Mouse (Mus musculus) gastrocnemius, adult 8-10 months (tissue): Measurements from ENCODE around the gene Adgrg5. TPM values are rescaled to one million over a fixed set of nuclear protein-coding genes. Genes with fewer than 3 reads are reported as not detected.

ENCODE experiments used
- DNase-seq, 2 experiments: peaks; one replicate each; pipeline ENCODE4 v3.0.0; 2022; ENCODE audit warnings: low spot score in 2 of 2
- total RNA-seq, 4 experiments: library from RNA; stranded (reverse); gene quantifications; 2 replicates each; pipeline ENCODE4 v1.2.4; 2022

Adgrg5 gene
- total RNA-seq, 4 experiments from 2014 or later = 0.09 TPM; not detected in 3

DNA sequence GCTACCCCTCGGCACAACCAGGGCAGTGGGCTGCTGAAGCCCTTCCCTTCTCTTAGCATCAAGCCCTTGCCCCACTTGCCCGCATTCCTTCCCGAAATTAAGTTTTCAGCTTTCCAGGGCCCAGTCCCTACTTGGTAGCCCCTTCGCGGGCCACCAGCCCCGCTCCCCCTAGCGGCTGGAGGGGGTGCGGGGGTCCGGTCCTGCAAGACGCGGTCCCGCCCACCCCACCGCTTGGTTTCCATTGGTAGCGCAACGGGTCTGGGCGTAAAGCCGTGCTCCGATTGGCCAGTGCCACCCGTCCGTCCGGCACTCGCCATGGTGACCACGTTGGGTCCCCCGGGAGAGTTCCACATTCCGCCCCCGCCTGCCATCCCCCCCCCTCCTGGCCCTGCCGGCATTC, 6.1 kb upstream of the Adgrg5 start:
- DNase-seq = peak; percentile 91 to 95

DNA sequence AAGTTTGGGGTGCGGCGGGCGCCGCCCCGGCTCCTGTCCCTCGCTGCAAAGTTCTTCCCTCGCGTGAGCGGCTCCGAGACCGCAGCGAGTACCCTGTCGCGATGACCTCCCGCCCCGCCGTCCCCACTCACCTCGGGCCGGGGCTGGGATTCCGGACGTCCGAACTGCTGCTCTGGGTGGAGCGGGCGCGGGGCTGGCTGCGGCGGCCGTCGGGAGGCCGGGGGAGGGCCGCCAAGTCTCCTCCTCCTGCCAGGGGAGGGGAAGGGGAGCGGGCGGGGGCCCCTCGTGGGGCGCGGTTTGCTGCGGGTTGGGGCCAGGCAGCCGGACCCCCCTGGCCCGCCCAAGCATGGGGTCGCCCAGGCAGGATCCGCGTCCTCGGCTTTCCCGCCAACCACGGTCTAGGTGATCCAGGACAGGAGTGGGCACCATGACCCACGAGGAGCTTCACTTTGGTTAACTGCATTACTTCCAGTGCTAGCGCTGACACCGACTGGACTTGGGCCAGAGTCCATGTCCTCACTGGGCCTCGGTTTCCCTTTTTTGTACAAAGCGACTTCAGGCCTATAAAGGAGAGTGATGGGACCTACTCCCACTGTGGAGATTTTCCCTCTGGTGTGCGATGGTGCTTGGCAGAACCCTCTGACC, 5.5 kb upstream of the Adgrg5 start, which contains the start of gene Ccdc102a:
Gene Ccdc102a, minus strand, starts transcription at position 248 of the 645 bp plus-strand sequence.
- DNase-seq = peak in 1 of 2 experiments; percentile 57

DNA sequence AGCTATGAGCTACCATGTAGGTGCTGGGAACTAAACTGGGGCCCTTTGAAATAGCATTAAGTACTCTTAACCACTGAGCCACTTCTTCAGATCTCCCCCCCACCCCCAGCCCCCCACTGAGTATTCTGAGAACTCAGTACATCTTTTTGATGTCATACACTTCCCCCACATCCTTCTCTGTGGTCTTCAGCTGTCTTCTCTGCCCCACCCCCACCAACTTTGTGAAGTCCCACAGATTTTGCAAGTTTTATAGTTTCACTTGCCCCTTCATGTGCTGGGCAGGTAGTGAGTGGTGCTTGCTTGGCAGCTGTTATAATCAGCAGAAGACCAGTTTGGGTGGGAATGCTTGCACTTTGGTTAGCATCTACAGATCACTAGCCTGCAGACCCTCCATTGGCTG, 4.2 kb upstream of the Adgrg5 start:
- DNase-seq = no peak

DNA sequence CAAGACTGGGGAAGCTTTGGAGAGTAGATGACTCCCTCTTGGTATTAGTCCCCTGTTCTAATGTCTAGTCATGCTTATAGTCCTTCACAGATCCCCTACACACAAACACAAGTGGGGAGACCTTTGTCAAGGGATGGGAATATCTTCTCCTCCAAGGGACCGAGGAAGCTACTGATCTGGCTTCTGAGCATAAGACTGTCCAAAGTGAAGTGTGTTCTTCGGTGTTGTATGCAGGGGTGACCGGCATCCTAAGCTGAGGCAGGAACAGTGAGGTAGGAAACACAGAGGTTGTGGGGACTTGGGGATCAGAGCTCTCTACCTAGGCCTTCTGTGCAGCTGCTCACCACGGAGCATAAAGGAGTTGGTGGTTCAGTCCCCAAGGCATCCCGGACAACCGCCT, 1.3 kb upstream of the Adgrg5 start:
- DNase-seq = no peak

DNA sequence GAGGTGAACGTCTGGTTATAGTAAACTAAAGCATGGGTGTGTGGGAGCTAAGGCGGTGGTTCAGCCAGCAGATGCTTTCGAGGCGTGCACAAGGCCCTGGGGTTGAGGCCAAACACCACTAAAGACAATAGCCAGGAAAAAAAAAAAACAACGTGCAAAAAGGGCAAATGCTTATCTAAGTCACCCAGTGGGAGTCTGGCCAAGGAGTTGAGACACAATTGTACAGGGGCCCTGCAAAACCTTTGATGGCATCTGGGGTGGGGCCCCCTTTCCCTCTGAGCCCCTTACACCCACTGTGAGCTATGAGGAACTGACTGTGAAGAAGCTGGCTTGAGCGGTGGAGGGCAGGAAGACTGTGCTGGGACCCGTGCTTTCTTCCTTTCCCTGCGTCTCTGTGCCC, 892 bp upstream of the Adgrg5 start:
- no peak for DNase-seq

DNA sequence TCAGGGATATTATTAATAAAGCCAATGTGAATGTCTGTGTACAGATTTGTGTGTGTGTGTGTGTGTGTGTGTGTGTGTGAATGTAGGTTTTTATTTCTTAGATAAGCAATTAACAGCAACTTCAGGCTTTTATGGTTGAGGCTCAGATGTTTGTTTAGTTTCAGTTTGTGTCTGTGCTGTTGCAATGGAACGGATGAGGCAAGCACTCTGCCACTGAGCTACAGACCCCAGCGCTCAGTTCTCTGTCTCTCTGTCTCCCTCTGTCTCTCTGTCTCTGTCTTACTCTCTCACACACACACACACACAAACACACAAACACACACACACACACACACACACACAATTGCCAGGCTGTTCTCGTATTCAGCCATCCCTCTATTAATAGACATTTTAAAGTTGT, 4.7 kb downstream of the Adgrg5 start:
- no peak for DNase-seq

DNA sequence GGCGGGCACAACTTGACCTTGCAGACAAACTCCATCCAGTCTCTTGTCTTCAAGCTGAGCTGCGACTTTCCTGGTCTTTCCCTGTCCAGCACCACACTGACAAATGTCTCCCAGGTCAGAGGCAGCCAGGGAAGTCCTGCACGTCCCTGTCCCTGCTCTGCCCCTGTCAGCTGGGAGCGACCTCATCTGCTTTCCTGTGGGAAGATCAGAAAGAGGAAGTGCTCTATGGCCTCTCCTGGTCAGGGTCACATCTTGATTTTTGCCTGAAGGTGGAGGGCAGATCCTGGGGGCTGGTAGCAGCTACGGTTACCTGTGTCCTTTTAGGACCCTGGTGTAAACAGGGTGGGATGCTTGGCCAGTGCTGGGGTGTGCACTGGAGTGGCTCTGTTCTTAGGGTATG, 10.4 kb downstream of the Adgrg5 start:
- DNase-seq = no peak

DNA sequence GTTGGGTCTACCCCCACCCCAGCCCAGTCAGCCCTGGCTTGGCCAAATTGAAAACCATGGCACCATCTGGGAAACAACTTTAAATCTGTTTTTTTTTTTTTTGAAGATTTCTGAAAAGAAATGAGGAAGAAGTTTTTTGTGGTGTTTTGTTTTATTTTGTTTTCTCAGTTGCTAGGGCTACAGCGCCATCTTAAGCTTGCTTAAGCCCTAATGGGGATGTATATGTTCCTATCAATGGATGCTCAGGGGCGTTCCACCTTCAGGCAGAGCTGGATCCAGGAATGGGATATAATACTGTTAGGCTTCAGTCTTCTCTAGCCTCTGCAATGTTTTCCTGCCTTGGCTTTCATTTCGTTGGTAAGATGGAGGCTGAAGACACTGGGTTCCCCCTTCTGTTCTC, 11.7 kb downstream of the Adgrg5 start:
- DNase-seq = no peak

DNA sequence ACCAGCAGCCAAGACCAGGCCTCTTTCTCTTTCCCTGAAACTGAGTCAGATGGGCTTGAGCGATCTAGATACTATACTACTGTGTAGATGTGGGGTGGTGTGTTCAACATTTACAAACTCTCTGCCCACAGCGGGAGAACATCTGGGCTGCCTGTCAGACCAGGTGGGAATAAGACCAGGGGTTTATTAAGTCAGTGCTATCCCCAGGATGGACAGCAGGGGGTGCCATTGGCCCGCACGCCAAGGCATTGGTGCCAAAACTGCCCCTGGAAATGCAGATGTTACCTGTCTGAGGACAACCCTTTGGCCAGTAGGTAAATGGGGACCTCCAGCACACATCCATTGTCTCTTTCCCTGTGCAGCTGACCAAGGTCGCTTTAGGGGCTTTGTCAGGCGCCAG, 19.1 kb downstream of the Adgrg5 start:
- peak; percentile 25 to 27 for DNase-seq

DNA sequence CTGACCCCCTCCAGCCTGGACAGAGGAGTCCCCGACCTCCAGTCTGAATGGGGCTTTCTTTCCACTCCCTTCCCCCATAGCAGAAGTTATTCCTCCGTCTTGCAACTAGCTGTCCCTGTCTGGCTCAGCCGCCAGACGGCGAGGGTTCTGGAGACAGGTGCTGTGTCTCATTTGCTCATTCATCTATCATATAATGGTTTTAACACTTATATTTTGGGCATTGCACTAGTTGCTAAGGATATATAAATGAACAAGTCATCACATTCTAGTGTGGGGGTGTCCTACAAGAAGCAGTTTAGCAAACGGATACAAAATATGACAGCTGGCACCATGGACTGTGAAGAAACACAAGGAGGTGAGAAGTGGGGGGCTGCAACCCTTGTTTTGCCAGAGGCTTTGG, 21.7 kb downstream of the Adgrg5 start:
- DNase-seq = no peak

DNA sequence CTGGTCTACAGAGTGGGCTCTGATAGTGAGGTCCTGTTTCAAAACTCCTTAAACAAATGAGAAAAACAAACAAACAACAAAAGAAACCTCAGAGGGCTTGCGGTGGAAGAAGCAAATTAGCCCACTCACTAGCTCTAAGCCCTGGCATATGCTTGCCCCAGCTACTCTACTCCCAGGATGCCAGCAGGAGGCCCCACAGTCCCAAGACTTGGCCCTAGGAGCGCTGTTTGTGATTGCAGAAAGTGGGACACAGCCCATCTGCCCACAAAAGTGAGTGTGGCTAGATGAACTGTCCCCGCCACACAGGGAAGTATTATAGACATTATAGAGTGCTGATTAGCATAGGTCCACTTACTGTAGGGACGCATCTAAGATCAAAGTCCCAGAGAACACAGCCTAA, 24.9 kb downstream of the Adgrg5 start:
- DNase-seq = no peak

DNA sequence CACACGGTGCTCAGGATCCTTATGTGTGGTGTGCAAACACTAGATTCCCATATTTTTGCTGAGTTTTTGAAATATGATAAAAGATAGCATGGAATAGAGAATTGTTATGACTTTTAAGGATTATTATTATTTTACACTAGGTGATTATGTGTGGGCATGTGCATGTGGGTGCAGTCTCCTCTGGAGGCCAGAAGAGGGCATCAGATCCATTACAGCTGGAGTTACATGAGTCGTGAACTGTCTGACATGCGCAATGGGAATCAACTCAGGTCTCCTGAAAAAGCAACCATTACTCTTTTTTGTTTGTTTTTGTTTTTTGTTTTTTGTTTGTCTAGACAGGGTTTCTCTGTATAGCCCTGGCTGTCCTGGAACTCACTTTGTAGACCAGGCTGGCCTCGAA, 25.5 kb downstream of the Adgrg5 start:
- DNase-seq = no peak

DNA sequence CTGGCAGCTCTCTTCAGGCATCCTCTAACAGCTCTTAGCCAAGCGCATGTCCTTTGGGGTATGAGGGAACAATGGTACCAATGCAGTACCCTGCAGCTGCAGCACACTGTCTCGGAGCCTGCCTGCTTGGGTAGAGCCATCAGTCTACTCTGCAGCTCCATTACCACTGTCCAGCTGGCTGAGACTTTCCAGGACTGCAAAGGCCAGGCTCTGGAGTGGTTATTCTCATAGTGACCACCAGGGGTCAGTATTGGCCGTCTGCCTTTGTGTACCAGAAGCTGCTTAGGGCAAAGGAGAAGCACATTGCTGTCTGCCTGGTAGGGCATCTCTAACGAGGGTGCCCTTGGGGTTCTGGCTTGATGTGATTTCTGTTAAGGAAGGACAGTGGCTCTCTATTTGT, 26.6 kb downstream of the Adgrg5 start:
- peak; percentile 37 to 50 for DNase-seq

DNA sequence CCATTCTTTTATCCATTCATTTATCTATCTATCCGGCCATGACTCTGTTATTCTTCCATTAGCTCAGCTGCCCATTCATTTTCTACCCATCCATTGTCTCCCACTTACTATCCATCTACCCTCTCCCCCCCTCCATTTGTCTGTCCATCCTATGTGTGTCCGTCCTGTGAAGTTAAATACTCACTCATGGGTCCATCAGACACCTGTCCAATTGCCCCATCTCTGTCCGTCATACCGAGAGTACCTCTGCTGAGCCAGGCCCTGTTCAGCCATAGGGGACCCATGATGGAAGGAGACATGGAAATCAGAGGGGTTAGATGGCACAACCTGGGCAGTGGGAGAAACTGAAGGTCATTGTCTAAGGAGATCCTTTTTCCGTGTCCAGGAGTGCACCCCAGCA, 27.0 kb downstream of the Adgrg5 start:
- DNase-seq = no peak

DNA sequence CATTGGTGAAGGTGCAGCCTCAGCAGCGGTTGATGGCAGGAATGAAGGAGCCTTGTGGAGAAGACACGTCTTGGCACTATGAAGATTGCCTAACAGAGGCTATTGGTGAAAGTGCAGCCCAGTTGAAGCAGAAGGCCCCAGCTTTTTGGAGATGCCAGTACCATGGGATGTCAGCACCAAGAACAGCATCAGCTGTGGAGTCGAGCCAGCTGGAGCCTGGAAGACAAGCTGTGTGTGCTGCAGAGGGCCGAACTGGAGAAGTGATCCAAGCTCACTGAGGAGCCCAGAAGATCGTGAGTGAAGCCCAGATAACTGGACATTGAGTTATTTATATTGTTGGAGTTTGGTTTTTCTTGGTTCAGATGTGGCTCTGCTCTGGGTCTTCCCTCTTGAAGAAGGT, 28.6 kb downstream of the Adgrg5 start:
- DNase-seq = no peak

DNA sequence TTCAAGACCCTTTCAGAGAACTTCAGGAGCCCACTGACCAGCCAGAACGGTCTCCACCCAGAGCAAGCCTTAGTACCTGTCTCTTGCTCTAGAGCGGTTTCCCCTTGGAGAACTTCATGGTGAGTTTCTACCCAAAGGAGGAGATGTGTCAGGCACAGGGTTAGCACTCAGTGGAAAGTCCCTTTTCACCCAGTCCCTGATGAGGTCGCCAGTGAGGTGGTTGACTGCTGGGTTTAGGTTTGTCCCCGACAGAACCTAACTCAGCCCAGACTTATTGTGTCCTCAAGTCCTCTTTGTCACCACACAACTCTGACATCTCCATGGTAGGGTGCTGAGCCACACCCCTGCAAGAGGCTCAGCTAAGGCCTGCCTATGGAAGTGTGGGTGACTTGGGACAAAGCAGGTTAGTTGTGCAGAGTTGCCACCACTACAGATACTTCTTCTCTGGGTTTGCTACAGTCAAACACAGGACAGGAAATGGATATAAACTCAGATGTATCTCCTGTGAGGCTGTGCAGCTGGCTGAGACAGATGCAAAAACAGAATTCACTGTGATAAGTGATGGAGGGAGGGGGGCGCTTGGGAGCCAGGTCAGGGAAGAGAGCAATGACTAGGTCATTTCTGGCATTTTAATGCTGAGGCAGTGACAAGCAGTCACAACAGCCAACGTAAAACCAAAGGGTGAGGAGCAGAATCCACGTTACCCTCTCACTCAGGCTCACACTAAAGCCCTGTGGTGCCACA, 30.3 kb downstream of the Adgrg5 start:
- DNase-seq = no peak

DNA sequence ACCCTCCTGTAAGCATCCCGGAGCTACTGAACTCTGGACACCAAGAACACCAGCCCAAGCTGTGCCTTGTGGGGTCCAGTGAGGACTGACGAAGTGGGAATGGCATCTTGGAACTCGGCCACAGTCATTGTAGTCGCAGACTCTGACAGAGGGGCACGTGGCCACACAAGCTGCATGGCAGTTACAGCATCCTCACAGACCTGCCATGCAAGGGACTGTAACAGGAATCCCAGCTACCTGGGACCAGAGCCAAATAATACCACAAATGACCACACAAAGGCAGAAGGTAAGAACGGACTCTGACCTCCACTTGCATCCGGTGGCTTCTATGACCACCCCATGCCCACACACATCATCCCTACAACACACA, 30.9 kb downstream of the Adgrg5 start:
- no peak for DNase-seq

DNA sequence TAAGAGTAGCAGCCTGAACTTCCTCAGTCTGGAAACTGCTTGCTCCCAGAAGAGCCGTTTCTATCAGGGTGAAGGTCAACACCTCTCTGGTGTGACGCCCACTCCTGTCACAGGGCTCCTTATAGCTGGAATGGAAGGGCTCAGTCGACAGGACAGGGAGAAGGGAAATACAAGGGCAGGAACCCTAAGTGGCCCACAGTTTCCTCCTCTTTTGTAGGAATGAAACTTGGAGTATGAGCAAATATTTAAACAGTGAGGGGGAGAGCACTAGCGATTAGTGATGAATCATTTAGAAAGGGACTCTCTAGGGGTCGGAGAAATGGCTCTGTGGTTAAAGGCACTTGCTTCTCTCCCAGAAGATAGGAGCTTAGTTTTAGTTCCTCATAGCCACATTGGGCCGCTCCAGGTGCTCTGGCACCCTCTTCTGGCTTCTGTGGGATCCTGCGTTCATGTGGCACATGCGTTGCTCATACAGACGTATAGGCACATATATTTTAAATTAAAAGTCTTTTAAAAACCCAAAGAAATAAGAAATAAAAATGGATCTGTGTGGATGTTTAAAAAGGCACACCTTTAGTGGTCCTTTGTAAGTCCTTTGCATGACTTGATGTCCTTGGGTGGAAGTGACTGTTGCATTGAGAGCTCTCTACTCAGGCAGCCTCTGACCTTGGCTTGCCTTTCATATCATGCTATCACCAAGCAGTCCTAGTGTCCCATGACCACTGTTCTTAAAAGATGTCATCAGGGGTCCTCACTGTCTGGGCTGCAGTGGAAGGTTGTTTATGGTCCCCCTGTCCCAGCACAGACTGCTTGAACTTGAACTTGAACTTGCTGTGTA, 31.6 kb downstream of the Adgrg5 start:
- DNase-seq = no peak

DNA sequence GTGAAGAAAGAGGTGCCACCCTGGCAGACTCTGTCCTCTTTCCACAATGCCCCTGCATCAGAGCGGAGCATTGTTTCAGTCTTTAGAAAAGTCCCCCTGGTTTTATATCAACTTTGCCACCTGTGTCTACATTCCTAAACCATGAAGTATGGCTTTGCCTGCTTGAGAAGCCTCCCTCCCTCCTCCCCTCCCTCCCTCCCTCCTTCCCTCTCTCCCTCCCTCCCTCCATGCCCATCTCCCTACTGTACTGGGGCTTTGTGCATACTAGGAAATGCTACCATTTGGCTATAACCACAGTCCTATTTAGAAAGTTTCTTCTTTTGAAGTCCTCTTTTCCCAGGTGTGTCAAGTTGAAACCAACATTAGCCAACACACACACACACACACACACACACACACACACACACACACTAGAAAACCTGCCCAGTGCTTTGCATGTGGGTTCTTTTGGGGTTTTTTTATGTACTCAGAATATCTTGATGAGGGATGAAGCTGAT, 32.6 kb downstream of the Adgrg5 start:
- DNase-seq = no peak

DNA sequence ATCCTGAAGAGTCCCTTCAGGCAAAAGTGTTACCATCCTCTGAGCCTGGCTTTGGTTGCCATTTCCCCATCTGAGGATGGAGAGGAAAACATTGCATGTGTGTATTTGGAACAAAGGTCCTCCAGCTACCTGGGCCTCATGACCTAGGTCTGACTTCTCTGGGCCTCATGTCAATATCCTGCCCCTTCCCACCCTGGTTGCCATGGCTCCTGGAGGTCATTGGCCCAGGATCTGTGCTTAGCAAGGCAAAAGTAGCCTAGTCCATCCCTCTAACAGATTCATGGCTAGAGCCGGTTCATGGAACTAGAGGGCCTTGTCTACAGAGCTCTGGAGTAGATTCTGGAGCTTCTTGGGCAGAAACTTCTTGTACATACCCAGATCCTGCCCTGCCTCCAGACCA, 38.7 kb downstream of the Adgrg5 start:
- no peak for DNase-seq

DNA sequence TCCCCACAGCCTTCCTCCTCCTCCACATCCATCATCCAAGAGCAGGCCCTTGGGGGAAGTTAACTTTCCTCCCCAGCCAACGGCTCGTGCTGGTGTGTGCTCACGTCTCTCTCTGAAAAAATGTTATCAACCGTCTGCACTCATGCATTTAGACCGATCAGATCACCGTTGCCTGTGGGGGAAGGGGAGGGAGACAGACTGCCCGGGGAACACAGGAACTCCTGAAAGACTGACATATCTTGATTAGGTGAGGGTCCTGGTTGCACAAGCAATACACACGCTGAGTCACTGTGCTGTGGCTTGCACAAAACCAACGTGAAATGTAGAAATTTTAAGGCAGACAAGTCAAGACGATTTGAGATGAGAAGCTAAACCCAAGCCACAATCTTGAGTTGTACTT, 41.3 kb downstream of the Adgrg5 start:
- DNase-seq = no peak

DNA sequence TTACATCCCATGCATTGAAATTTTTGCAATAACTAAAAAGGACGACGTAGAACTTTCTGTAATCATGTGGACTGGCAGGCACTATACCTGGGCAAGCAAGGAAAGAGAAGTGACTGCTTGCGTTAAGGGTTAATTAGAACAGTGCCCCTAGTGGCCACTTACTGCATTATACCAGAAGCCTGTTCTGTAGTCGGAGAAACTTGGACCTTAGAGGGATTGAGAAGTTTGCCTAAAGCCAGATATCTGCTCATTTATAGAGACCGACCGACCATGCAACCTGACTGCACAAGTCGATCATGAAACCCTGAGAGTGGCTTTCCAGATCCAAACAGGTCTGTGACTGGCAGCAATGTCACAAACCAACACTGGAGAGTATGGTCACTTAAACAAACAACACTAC, 43.1 kb downstream of the Adgrg5 start:
- DNase-seq = no peak
